Mouse (Mus musculus) ES-Bruce4 (cell line): Measurements from ENCODE around the gene Stpg4.

ENCODE experiments used
- CTCF ChIP-seq: IDR thresholded peaks from one replicate; pipeline ENCODE4 v1.8.1; 2011; ENCODE audit warnings: low read depth, low read length
- EP300 ChIP-seq: IDR thresholded peaks from 2 replicates; pipeline ENCODE4 v1.6.1; 2011; ENCODE audit warnings: low read depth, low read length; ENCODE audit not compliant: insufficient read depth
- POLR2A ChIP-seq: IDR thresholded peaks from one replicate; pipeline ENCODE4 v1.8.1; 2011; ENCODE audit warnings: low read length; ENCODE audit not compliant: insufficient read depth

DNA sequence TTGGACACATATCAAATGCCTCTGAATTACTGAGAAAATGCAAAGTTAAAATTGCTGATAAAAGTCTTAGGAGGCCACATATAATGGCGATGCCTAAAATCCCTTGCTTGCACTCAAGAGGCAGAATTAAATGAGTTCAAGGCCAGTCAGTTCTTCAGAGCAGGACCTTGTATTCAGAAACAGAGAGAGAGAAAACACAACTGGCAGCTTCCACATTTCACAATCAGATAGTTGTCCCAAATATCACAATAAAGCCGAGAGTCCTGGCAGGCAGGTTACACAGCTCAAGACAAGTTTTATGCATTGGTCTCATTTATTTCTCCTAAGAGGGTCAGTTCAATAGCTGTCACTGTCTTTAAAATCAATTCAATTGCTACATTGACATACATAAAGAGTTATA is 14.0 kb upstream of the Stpg4 start:
- no peak for TF ChIP-seq CTCF
- no peak for TF ChIP-seq POLR2A
- no peak for TF ChIP-seq EP300
